Mouse (Mus musculus) brain, embryonic 14.5 days (tissue): ENCODE data around the gene Nkain4.

Source experiments
- CTCF ChIP-seq: fragments of 200-500 bp; IDR thresholded peaks from 2 replicates; pipeline ENCODE4 v1.5.1; 2012; ENCODE audit warnings: inconsistent platforms, mild to moderate bottlenecking, moderate library complexity, borderline replicate concordance; ENCODE audit not compliant: insufficient read depth, insufficient read length; ENCODE audit errors: extremely low read depth
- POLR2A ChIP-seq: fragments of 200-500 bp; IDR thresholded peaks from 2 replicates; pipeline ENCODE4 v1.6.1; 2012; ENCODE audit warnings: mild to moderate bottlenecking, inconsistent platforms, borderline replicate concordance; ENCODE audit not compliant: poor library complexity, insufficient read depth, insufficient read length, severe bottlenecking; ENCODE audit errors: extremely low read depth

DNA sequence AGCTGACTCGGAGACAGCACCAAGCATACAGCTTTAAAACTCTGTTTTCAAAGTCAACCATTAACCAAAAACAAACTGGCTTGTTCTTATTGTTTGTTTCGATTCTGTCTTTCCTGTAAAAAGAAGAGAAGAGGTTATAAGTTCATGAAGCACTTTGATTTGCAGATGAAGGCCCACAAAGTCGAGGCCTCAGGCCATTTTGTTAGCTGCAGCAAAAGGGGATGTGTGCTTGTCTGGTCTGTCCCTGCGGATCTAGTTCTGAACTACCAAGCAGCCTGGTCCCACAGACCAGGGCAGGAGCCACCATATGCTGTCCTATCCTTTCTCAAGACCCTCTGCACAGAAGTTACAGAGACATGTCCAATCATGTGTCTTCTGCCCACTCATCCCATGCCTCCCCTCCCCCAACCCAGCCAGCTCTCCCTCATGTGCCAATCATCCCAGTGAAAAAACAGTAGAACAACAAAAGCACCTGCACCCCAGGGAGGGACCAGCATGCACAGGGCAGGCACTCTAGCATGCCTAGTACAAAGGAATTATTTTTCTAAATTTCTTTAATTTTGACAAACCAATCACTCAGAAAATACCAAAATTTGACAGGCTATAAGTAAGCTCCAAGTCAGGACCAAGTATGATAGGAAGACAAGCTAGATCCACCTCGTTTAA, 48.8 kb downstream of the Nkain4 start:
- no peak for TF ChIP-seq CTCF
- TF ChIP-seq POLR2A, result no peak
